Mouse (Mus musculus) intestine, embryonic 16.5 days (tissue): ENCODE results near the gene Thap12. TPM values are rescaled to one million over a fixed set of nuclear protein-coding genes. Genes with fewer than 3 reads are reported as not detected.
A peak's percentile ranks its signal among the peaks of the same experiment; 100 is the strongest.

Source experiments
- ATAC-seq: fragments of 200-750 bp; cut with Nextera tagmentation; 2 replicates; pipeline ENCODE4 v1.8.0; 2017; ENCODE audit warnings: moderate TSS enrichment, moderate library complexity
- H3K27ac ChIP-seq: fragments of 300-500 bp; sonication (generic); 2 replicates; pipeline ENCODE4 v1.5.1; 2014; ENCODE audit warnings: mild to moderate bottlenecking, low read length
- H3K27me3 ChIP-seq: fragments of 300-500 bp; sonication (generic); replicated peaks from 2 replicates; pipeline ENCODE4 v1.6.1; 2014; ENCODE audit warnings: low read length, control low read depth, mixed read lengths; ENCODE audit not compliant: control insufficient read depth, insufficient read depth
- H3K36me3 ChIP-seq: fragments of 300-500 bp; sonication (generic); 2 replicates; pipeline ENCODE4 v1.6.1; 2014; ENCODE audit warnings: low read length, control low read depth; ENCODE audit not compliant: control insufficient read depth, insufficient read depth
- H3K4me1 ChIP-seq: fragments of 300-500 bp; sonication (generic); 2 replicates; pipeline ENCODE4 v1.6.1; 2014; ENCODE audit warnings: low read length, control low read depth, mixed read lengths; ENCODE audit not compliant: control insufficient read depth, insufficient read depth
- H3K4me2 ChIP-seq: fragments of 300-500 bp; sonication (generic); 2 replicates; pipeline ENCODE4 v1.6.1; 2014; ENCODE audit warnings: low read depth, low read length, control low read depth
- H3K4me3 ChIP-seq: fragments of 300-500 bp; sonication (generic); 2 replicates; pipeline ENCODE4 v1.5.1; 2014; ENCODE audit warnings: mild to moderate bottlenecking, low read length
- H3K9ac ChIP-seq: fragments of 300-500 bp; sonication (generic); 2 replicates; pipeline ENCODE4 v1.6.1; 2014; ENCODE audit warnings: low read depth, low read length
- H3K9me3 ChIP-seq: fragments of 300-500 bp; sonication (generic); 2 replicates; pipeline ENCODE4 v1.6.1; 2016; ENCODE audit warnings: low read length, control low read depth; ENCODE audit not compliant: control insufficient read depth
- WGBS: fragments of 180-500 bp; shearing (Covaris S2); extraction: QIAGEN DNeasy Blood & Tissue Kit; methylation state at CpG from one replicate; pipeline ENCODE4 v1.1.7; 2014; 5-methylcytosine and 5-hydroxymethylcytosine counted together
- polyA plus RNA-seq: library from polyadenylated mRNA; unstranded; fragments of >200 nt; fragmentation: Nextera tagmentation; extraction: Ambion mirVana; gene quantifications from 2 replicates; pipeline ENCODE4 v1.2.1, GENCODE M21; 2015

The Thap12 gene
- polyA plus RNA-seq, 1 experiment from 2014 or later = 28.8 TPM

DNA sequence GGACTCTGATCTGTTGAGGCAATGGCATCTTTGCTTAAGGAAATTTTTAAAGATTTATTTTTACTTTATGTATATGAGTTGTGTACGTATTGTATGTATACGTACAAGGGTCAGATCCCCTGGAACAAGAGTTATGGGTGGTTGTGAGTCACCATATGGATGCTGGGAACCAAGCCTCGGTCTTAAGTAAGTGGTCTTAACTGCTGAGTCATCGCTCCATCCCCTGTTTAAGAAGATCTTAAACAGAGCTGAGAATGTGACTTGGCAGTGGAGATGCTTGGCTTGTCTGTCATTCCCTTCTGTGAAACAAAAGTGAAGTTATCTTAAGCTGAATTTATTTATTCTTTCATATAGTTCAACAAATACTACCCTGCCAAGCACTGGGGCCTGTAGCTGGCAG, 31.1 kb downstream of the Thap12 start:
- ATAC-seq = no peak
- no peak overlapping the region for H3K27ac ChIP-seq
- H3K4me3 ChIP-seq = no peak overlapping the region
- no peaks in the 10 kb centered on the region for H3K9me3 ChIP-seq
- no peak overlapping the region for H3K9ac ChIP-seq
- H3K4me2 ChIP-seq = no peak overlapping the region
- H3K36me3 ChIP-seq = no peaks in the 10 kb centered on the region
- H3K4me1 ChIP-seq = peaks cover 3% of the 10 kb centered on the region; the same call in 1 of the 2 replicates
- 71% methylated on average over 4 of the region's 4 CpGs for WGBS
- H3K27me3 ChIP-seq = peaks cover 5% of the 10 kb centered on the region; the same call in 1 of the 2 replicates

- Histone ChIP-seq H3K4me1 (no peaks in the 10 kb centered on the region; the same call in 1 of the 2 replicates), H3K27me3 (no peaks in the 10 kb centered on the region), H3K9me3 (no peaks in the 10 kb centered on the region), H3K27ac (no peak overlapping the region), H3K9ac (no peak overlapping the region), H3K4me3 (no peak overlapping the region), H3K36me3 (no peaks in the 10 kb centered on the region), H3K4me2 (no peak overlapping the region)
- 24% methylated on average over 10 of the region's 10 CpGs for WGBS
- ATAC-seq = peak; percentile 50; the same call in 1 of the 2 replicates
Measured at GRCm38 (mm10) chr7:98734876-98735275, 32.0 kb downstream of the Thap12 start.

DNA sequence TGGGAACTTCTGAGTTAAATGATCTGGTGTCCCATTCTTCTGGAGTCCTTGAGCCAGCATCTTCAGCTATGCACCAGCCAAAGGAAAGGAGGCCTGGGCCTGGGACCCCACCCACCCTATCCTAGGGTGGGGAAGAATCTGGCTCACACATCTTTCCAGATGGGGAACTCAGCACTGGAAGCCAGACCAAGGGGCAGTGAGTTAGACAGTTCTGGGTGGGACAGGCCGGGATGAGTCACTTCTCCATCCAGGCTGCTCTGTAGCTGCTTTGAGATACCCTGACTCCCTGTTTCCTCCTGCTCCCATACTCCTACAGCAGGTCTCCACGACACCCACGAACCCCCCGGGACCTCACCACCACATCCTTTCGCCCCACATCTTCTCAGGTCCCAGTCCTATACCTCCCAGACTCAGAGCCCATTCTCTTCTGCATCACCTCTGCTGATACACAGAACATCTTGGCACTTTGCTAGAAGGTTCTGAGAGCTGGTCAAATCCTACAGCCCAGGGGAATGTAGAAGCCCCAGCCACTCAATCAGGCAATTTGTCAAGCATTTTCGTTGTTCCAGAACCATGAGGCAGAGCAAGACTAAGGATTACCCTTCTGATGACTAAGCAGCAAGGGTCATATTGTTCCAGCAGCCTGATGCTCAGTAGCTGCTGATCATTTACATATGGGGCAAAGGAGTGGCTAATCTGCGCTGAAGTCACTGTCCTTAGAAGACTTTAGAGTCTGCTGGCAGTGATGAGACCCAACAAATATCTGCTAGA, 34.1 kb downstream of the Thap12 start:
- ATAC-seq = no peak
- no peak overlapping the region for H3K27ac ChIP-seq
- H3K4me3 ChIP-seq = no peak overlapping the region
- no peaks in the 10 kb centered on the region for H3K9me3 ChIP-seq
- peaks cover 2% of the 10 kb centered on the region; the same call in 1 of the 2 replicates for H3K4me1 ChIP-seq
- H3K27me3 ChIP-seq = no peaks in the 10 kb centered on the region
- no peak overlapping the region for H3K4me2 ChIP-seq
- no peaks in the 10 kb centered on the region for H3K36me3 ChIP-seq
- no peak overlapping the region for H3K9ac ChIP-seq
- 77% methylated on average over 7 of the region's 7 CpGs for WGBS

DNA sequence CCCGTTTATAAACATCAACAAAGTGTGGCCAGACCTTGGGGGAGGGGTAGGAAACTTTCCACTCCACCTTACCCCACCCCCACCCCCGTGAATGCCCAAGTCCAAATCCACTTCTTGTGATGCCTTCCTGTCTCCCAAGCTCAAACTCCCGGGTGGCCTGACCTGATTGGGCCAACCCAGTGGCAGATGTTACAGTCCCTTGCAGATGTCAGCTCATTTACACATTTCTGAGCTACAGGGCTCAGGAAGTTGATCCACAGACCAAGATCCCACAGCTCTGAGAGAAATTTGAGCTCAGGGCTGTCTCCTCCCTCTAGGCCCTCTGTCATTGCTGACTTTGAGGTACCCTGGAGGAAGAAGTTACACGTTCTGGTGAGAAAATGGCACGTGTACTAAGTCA, 37.5 kb downstream of the Thap12 start:
- H3K4me3 ChIP-seq = no peak overlapping the region
- 0 out of 2 replicates have a peak, but pooled peaks have one; percentile 13 for ATAC-seq
- no peak overlapping the region for H3K4me2 ChIP-seq
- no peaks in the 10 kb centered on the region for H3K27me3 ChIP-seq
- H3K4me1 ChIP-seq = peaks cover 2% of the 10 kb centered on the region; the same call in 1 of the 2 replicates
- WGBS = 16% methylated on average over 5 of the region's 5 CpGs
- no peak overlapping the region for H3K9ac ChIP-seq
- peak overlapping the region; percentile 18; the same call in 1 of the 2 replicates for H3K27ac ChIP-seq
- H3K9me3 ChIP-seq = no peaks in the 10 kb centered on the region
- no peaks in the 10 kb centered on the region for H3K36me3 ChIP-seq

- Histone ChIP-seq H3K36me3 (no peaks in the 10 kb centered on the region), H3K4me2 (no peak overlapping the region), H3K4me3 (no peak overlapping the region), H3K4me1 (0 out of 2 replicates have a peak, but pooled peaks cover 2% of the 10 kb centered on the region), H3K27me3 (no peaks in the 10 kb centered on the region), H3K9me3 (no peaks in the 10 kb centered on the region), H3K27ac (no peak overlapping the region), H3K9ac (no peak overlapping the region)
- ATAC-seq = 0 out of 2 replicates have a peak, but pooled peaks have one; percentile 53
- 5% methylated on average over 3 of the region's 3 CpGs for WGBS
Measured at GRCm38 (mm10) chr7:98743312-98743711, 40.4 kb downstream of the Thap12 start.

DNA sequence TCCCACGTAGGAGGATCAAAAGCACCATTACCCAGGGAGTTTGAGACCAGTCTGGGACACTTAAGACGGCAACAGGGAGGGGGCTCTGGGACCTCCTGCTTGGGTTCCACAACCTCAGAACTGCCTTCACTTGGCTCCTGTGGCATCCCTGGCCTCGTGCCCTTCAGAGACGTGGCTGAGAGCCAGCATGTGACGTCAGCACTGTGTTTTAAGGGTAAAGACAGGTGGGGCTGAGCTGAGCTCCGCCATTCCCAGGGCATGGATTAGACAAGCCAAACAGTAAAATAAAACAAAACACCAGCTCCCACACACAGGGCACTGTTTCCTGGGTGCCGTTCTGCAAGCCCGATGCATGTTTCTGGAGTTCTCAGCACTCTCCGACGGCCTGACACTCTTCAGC, 47.5 kb downstream of the Thap12 start:
- Histone ChIP-seq H3K4me2 (no peak overlapping the region), H3K9me3 (no peaks in the 10 kb centered on the region), H3K4me3 (no peak overlapping the region), H3K4me1 (peaks cover 3% of the 10 kb centered on the region; the same call in 1 of the 2 replicates), H3K9ac (no peak overlapping the region), H3K27me3 (no peaks in the 10 kb centered on the region), H3K27ac (no peak overlapping the region), H3K36me3 (no peaks in the 10 kb centered on the region)
- 64% methylated on average over 10 of the region's 10 CpGs for WGBS
- ATAC-seq = no peak

DNA sequence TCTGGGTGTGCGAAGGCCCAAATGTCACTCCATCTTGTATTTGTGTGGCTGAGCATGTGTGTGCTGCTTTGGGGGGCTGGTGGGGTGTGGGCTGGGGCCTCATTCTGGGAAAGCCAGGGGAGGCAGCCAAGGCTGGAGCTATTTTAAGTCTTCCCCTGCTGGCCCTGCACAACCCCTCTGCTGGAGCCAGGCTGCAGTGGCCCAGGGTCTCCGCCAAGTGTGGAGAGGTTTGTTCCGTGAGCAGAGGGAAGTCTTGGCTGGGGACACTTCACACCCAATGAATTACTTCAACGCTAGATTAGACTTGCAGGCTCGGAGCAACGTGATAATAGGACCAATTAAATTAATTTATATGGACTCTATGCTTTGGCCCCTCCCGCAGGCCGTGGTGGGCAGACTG, 49.8 kb downstream of the Thap12 start:
- no peak for ATAC-seq
- Histone ChIP-seq H3K4me2 (no peak overlapping the region), H3K4me3 (no peak overlapping the region), H3K36me3 (no peaks in the 10 kb centered on the region), H3K27me3 (no peaks in the 10 kb centered on the region), H3K9me3 (no peaks in the 10 kb centered on the region), H3K27ac (no peak overlapping the region), H3K9ac (no peak overlapping the region), H3K4me1 (peaks cover 3% of the 10 kb centered on the region; the same call in 1 of the 2 replicates)
- 88% methylated on average over 8 of the region's 8 CpGs for WGBS

DNA sequence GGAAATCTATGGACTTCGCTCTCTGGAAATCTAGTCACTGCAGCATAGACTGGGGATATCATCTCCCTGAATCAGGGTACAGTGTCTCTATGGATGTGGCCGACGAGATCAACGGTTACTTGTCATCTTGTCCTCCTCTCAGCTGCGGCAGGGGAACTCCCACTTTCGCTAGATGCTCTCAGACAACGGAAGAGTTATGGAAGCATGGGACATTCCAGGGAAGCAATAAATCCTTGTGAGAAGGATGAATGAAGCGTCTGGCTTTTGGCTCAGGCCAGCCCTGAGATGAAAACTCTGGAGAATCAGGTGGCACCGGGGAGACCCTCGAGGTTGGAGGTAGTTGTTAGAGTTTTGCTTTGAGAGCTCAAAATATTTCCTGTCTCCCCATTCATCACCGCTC, 53.1 kb downstream of the Thap12 start:
- ATAC-seq = no peak
- 62% methylated on average over 11 of the region's 11 CpGs for WGBS
- no peak overlapping the region for H3K9ac ChIP-seq
- H3K4me1 ChIP-seq = peaks cover 3% of the 10 kb centered on the region; the same call in 1 of the 2 replicates
- H3K4me3 ChIP-seq = no peak overlapping the region
- no peak overlapping the region for H3K27ac ChIP-seq
- no peaks in the 10 kb centered on the region for H3K36me3 ChIP-seq
- no peaks in the 10 kb centered on the region for H3K27me3 ChIP-seq
- no peak overlapping the region for H3K4me2 ChIP-seq
- no peaks in the 10 kb centered on the region for H3K9me3 ChIP-seq

DNA sequence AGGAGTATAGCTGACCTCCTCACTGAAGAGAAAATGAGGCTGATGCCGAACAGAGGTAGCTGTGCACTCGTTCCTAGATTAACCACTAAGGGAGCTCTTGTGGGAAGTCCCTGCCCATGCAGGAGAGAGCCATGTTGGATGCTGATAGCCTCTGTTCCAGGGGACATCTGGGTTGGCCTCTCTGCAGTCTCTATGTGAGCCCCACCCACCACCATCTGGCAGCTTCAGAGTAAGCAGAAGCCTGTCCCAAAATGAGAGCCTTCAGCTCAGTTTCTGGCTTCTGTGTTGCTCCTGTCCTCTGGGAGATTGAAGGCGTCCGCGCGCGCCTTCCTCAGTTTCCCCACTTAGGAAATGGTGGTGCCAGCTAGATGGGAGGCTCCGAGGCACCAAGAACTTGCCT, 53.7 kb downstream of the Thap12 start:
- 79% methylated on average over 8 of the region's 8 CpGs for WGBS
- H3K9me3 ChIP-seq = no peaks in the 10 kb centered on the region
- H3K4me3 ChIP-seq = no peak overlapping the region
- no peaks in the 10 kb centered on the region for H3K36me3 ChIP-seq
- H3K27ac ChIP-seq = no peak overlapping the region
- no peak overlapping the region for H3K9ac ChIP-seq
- peaks cover 3% of the 10 kb centered on the region; the same call in 1 of the 2 replicates for H3K4me1 ChIP-seq
- H3K4me2 ChIP-seq = no peak overlapping the region
- H3K27me3 ChIP-seq = no peaks in the 10 kb centered on the region
- no peak for ATAC-seq
